Mouse (Mus musculus): ENCODE results near the gene Slc25a22. TPM values are rescaled to one million over a fixed set of nuclear protein-coding genes. Genes with fewer than 3 reads are reported as not detected.

Slc25a22 gene
- 6.2 to 14.8 TPM (median 7.4 TPM) in 3 replicates for total RNA-seq (2017)

DNA sequence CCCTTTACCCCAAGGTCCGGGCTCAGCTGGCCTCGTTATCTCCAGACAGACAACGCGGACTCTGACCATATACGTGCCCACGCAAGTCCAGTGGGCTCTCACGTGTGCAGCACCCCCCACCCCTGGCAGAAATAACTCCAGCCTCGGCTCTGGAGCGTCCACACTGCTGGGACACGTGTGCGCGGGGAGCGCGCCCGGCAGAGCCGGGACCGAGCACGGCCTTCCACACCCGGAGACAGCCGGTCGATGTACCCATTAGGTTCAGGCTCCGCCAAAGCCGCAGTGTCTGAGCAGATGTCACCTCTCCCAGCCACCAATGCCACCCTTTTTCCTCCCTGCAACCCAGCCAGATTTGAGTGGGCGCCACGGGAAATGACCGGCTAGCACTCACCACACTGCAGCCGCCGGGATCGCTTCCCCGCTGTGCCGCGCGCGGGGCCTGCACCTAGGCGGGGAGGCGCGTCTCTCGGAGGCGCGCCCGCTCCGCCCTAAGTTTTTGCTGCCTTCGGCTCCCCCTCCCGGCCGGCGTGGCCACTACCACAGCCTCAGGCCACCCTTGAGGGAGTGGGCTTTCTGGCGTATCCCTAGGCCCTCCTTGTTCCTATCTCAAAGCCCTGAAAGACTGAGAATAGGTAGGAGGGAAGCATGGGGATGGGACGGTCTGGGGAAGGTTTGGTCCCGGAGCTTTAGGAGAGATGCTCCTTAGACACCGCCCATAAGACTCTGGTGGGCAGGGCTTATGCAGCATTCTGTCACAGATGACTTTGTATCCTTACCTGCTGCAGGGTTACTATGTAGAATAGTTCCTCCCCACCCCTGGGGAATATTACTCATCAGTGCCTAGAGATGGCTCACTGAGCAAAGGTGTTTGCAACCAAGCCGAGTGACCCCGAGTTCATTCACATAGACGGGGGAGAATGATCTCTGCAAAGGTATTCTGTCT lies at the start of gene Slc25a22:
Slc25a22 (minus strand) TSS at position 715 of the 943 bp plus-strand sequence.
- peak; percentile 33 for ATAC-seq (replicated peaks; ENCODE audit: insufficient number of reproducible peaks, low FRiP score, low TSS enrichment, poor library complexity, severe bottlenecking)

DNA sequence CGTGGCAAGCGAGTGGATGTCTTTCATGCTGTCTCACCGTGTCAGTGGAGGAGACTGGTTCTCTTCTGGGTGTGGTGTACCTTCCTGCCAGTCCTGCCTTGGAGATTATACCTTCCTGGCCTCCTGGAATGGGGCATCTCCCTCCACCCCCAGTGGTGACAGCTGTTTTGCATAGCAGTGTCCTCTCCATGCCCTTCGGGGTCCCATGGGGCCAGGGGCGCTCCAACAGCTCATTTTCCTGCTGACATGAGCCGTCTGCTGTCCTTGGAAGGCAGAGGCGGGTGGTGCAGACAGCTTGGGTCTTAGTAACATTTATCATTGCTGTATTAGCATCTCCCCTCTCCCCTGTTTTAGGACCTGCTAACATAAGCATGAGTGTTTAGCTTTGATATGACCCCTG lies 49.4 kb upstream of the Slc25a22 start:
- no peak for ATAC-seq (replicated peaks; ENCODE audit: insufficient number of reproducible peaks, low FRiP score, low TSS enrichment, poor library complexity, severe bottlenecking)

DNA sequence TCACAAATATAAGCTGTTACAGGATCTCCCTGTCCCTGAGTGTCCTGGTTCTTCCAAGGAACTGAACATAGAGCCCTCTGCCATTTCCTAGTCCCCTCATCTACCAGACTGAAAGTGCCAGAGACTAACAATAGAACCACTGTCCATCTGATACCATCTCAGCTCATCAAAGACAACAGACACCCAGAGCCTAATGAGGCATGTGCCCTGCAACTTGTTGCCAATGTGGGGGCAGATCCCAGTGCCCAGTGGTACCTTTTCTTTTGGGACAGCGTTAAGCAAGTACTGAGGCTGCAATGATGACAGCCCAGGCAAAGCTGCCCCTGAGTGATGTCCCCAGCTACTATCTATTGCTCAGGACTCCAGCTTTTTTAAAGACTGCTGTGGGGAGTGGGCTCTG lies 48.5 kb upstream of the Slc25a22 start:
- ATAC-seq (replicated peaks; ENCODE audit: insufficient number of reproducible peaks, low FRiP score, low TSS enrichment, poor library complexity, severe bottlenecking), result no peak

DNA sequence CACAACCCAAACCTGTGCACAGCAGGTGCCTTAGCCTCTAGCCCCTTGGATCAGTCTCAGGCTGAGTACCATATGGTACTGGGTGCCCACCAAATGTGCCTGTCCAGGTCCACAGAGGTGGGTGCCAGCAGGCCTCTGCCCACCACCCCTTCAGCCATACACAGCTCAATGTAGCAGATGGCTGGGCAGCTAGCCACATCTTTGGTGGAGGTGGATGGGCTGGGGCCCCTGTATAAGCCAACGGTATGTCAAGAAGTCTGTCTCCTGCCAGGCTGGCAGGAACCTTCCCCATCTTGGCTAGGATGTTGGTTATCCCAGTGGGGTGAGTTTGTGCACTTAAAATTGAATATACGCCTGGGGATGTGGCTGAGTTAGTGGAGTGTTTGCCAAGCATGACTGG lies 47.9 kb upstream of the Slc25a22 start:
- ATAC-seq (replicated peaks; ENCODE audit: insufficient number of reproducible peaks, low FRiP score, low TSS enrichment, poor library complexity, severe bottlenecking), result no peak

DNA sequence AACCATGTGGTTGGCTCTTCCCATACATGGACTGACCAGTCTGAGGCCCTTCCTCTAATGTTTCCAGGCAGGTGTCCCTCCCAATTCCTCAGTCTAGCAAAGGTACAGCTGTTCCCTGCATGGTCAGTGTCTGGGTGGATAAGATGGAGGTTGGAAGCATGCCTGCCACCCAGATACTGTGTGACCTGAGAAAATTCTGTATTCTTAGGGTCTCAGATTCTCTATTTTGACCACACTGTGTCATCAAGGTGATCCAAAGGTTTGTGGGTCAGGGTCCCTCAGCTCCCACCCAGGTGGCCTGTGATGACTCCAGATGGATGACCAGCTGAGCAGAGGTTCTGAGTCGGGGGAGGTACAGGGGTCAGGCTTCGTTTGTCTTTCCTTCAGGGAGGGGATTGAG lies 47.5 kb upstream of the Slc25a22 start:
- ATAC-seq (replicated peaks; ENCODE audit: insufficient number of reproducible peaks, low FRiP score, low TSS enrichment, poor library complexity, severe bottlenecking), result no peak

DNA sequence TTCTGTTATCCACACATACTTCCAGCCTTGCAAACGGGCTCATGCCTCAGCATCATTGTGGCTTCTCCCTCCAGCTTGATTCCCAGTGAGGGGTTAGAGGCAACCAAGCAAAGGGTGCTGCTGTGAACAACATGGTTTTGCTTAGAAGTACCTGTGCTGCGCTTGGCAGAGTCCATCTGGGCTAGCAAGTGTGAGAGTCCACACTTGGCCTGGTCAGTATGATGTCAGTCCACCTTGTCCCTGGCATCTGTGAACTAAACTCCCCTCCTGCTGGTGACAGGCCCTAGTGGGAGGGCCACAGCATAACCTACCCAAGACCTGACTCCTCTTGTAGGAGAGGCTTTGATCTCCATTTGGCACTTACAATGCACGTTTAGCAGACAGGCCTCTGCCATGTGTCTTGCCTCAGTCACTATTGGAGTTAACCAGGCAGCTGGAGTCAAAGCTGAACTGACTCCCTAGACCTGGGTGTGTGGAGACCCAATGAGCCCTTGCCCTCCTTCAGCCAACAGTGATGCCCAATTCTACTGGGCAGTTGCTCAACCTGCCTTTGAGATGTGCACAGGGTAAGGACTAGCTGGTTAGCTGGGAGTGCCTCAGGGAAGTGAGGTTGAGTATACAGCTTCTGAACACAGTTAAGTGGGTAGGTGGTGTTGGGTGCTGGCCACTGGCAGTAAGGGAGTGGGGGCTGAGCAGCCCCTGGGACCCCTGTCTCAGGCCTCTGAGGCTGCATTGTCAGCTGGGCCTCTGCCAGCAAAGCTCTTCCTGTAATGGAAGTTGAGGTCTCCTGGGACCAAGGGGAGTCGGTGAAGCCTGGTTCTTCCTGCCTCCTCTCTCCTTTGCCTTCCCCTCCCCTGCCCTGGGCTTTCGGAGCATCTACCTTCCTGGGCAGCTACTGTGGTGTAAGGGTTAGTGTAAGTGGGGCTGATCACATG lies 46.8 kb upstream of the Slc25a22 start:
- ATAC-seq (replicated peaks; ENCODE audit: insufficient number of reproducible peaks, low FRiP score, low TSS enrichment, poor library complexity, severe bottlenecking), result no peak

DNA sequence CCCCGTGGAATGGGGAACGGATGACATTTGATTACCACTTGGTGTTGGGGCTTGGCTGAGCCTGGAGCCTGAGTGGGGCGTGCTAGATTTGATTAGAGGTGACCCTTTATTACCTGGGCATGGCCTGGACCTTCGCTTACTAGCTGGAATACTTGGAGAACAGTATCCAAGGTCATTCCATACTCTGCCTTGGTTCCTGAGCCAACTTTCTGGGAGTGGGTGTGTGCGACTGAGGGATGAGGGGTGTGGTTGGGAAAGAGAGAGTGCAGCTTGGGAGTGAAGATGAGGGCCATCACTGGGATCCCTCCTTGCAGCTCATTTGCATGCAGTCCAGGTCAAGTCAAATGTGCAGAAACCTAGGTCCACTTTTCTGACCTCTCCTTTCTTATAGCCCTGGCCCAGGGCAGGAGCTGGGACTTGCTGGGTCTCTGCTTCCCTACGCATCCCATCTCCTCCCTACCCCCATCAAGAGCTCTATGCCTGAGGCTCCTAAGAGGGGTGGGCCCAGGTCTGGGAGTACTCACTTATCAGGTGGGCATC lies 45.5 kb upstream of the Slc25a22 start:
- no peak for ATAC-seq (replicated peaks; ENCODE audit: insufficient number of reproducible peaks, low FRiP score, low TSS enrichment, poor library complexity, severe bottlenecking)

DNA sequence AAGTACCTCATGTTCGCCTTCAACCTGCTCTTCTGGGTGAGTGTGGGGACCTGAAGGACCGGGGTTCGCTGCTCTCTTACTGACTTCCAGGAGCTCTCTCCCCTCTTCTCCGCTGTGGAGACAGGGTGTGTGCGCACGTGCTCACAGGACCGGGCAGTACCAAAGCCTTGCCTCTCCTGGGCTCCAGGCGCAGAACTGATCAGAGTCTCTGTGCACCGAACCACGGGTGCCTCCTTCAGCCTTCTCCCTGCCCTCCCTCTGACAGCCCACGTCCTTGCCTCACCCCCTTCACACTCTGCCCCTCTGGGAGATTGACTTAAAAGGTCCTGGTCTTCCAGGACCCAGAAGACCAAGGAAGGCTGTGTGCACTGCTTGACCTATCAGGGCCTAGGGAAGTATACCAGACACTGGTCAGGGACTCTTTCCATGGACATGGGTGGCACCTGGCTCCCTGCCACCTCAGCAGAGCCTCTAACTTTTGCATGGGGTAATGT lies 44.9 kb upstream of the Slc25a22 start:
- no peak for ATAC-seq (replicated peaks; ENCODE audit: insufficient number of reproducible peaks, low FRiP score, low TSS enrichment, poor library complexity, severe bottlenecking)

DNA sequence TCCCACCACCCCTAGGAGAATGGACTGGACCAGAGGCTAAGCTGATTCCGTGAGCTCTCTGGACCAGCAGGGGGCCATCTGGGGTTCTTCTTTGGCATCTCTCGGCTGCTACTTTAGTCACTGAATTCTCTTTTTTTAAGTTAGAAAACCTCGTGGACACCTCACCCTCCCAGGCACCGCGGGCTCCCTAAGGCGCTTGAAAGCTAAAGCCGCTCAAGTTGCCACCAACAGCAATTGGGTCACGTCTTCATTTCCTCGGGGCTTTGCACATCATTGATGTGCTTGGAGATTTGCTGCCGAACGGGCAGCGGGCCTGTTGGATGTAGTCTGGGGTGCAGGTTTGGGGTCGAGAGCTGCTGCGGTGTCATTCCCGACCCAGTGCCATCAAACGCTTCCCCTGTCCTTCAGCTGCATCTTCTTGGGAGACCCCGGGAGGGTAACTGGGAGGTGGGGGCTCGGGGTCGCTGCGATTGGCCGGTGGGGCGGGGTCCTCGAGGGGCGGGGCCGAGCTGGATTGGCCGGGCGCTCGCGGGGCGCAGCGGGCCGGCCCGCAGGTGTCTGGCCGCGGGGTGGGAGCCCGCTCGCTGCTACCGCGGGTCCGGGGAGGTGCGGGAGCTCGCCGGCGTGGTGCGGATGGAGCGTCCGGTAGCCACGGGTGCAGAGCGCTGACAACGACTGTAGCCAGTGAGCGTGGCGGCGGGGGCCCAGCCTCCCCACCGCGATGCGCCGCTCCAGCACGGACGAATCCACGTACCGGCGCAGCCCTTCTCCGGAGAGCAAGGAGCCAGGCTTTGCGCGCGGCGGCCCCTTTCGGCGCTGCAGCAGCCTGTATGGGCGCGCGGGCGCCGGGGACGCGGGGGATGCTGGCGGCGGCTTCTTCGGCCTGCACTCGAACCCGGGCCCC lies 44.1 kb upstream of the Slc25a22 start:
- ATAC-seq (replicated peaks; ENCODE audit: insufficient number of reproducible peaks, low FRiP score, low TSS enrichment, poor library complexity, severe bottlenecking), result no peak

DNA sequence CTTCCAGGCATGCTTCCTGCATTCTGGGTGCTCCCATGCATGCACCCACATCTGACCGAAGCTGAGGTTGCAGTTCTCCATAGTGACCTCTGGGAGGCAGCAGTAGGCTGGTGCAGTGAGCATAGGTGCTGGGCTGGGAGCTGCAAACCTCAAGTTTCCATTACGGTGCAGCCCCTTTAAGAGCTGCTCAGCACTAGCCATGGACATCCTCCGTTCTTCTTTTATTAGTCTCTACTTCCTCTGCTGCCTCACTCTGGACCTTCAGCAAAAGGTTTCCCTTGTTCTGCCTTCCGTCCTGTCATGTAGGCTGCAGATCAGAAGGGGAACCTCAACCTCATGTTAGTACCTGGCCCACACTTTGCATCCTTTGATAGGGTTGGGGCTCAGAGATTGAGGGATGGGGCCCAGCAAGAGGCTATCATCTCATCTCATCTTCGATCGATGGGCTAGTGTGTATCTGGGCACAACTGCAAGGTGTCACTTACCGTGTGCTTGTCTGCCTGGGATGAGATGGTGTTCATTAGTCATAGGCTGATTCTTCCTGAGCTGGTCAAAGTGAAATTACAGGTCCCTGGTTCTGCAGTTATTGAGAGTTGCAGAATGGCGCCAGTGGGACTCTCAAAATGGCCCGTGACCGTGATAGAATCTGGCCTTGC lies 43.3 kb upstream of the Slc25a22 start:
- peak; percentile 83 for ATAC-seq (replicated peaks; ENCODE audit: insufficient number of reproducible peaks, low FRiP score, low TSS enrichment, poor library complexity, severe bottlenecking)

DNA sequence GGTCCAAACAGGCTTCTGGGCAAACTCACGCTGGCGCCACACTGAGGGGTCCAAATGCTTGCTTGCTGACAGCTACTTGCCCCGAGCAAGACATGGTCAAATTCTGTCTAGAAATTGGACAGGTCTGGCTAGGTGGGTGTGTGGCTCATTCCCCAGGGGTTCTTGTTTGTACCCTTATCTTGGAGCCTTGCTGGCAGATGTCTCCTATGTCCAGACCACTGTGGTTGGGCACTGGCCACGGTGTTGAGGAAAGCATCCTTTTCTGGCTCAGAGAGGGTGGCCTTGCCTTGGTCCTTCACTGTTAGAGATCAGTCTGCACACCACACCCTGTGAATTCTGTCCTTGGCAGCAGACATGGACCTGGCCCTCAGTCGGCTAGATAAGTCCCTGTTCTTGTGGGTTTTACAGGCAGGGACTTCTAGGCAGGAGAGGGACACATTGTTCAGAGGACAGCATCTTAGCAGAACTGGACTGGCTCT lies 40.6 kb upstream of the Slc25a22 start:
- ATAC-seq (replicated peaks; ENCODE audit: insufficient number of reproducible peaks, low FRiP score, low TSS enrichment, poor library complexity, severe bottlenecking), result no peak

DNA sequence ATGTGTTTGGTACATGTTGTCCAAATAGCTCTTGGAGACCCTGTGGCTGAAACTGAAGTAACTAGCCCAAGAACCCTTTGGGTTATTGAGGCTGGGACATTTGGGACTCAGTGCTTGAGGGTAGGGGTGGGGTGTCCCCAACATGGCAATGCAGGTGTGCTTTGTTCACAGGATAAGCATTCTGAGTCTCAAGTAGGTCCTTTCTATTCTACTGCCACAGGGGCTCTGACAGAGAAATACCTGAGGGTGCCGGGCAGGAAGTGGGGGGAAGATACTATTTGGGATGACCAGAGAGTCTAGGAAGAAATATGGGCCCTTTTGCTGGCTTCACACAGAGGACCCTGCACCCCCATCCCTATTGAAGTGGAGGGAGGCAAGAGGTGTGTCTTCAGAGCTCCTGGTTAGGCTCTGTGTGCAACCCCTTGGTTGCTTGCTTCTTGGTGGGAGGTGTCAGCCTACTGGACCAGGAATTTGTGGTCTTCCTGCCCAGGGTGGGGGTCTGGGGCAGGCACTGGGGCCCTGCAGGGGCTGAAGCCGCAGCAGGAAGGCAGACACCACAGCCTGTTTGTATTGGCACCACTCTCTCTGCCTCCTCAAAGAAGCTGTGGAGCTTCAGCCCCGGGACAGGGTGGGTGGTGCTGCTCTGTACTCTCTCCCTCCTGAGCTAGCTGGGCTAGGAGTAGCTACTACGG lies 40.0 kb upstream of the Slc25a22 start:
- ATAC-seq (replicated peaks; ENCODE audit: insufficient number of reproducible peaks, low FRiP score, low TSS enrichment, poor library complexity, severe bottlenecking), result no peak

DNA sequence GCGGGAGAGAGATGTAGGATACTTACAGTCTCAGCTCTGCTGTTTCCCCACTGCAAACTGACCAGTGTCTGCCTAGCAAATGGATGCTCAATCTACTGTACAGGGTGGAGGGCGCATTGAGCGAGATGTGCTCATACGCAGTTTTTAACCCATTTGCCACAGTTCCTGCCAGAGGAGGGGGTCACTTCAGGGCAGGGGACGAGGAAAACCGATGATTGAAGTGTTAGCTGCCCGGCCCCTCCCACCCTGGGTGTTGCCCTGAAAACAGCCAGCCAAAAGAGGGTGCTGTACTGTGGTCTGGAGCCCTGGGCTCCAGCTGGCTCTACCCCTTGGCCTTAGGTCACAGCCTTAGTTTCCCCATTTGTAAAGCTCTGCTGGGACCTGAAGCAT lies 39.3 kb upstream of the Slc25a22 start:
- no peak for ATAC-seq (replicated peaks; ENCODE audit: insufficient number of reproducible peaks, low FRiP score, low TSS enrichment, poor library complexity, severe bottlenecking)

DNA sequence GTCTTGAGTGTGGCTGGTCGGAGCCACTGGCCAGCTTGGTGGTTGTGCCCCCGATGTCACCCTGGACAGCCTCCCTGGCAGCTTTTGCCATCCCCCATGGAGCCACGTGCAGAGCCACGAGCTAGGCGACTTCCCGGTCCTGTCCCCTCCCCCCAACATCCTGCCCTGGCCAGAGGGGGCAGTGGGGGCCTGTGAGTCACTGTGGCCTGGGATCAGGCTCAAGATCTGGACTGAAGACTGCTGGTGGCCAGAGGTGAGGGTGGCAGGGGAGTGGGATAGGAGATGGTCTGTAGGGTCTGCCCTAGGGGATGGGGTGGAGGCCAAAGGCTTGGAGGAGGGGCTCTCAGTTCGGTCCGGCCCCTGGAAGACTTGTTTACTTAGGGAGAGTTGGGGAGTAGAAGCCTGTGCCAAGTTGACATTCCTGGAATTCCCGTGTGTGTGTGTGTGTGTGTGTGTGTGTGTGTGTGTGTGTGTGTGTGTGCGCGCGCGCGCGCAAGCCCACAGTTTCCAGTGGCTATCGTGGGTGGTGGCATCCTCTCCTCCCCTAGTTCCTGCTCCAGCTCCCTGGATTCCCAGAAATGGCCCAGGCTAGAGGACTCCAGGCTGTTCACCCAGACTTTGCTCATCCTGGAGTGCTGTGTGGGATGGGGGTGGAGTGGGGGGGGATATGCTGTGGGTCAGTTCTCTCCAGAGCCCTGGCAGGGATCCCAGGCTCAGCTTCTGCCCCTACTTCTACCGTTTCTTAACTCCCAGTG lies 38.7 kb upstream of the Slc25a22 start:
- no peak for ATAC-seq (replicated peaks; ENCODE audit: insufficient number of reproducible peaks, low FRiP score, low TSS enrichment, poor library complexity, severe bottlenecking)

DNA sequence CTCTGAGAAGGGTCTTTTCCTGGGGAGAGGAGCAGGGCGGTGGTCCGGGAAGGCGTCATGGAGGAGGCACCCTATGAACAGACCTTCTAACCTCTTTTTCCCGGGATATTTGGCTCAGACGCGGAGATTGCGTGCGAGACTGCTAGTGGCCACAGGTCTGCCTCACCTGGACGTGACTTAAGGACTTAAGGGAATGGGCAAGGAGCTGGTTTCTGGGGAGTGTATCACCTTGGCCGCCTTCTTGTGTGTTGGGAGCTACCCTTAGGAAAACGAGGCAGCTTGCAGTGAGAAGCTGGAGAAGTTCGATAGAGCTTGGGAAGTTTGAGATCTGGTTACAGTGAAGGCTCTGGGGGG lies 38.1 kb upstream of the Slc25a22 start:
- ATAC-seq (replicated peaks; ENCODE audit: insufficient number of reproducible peaks, low FRiP score, low TSS enrichment, poor library complexity, severe bottlenecking), result no peak

DNA sequence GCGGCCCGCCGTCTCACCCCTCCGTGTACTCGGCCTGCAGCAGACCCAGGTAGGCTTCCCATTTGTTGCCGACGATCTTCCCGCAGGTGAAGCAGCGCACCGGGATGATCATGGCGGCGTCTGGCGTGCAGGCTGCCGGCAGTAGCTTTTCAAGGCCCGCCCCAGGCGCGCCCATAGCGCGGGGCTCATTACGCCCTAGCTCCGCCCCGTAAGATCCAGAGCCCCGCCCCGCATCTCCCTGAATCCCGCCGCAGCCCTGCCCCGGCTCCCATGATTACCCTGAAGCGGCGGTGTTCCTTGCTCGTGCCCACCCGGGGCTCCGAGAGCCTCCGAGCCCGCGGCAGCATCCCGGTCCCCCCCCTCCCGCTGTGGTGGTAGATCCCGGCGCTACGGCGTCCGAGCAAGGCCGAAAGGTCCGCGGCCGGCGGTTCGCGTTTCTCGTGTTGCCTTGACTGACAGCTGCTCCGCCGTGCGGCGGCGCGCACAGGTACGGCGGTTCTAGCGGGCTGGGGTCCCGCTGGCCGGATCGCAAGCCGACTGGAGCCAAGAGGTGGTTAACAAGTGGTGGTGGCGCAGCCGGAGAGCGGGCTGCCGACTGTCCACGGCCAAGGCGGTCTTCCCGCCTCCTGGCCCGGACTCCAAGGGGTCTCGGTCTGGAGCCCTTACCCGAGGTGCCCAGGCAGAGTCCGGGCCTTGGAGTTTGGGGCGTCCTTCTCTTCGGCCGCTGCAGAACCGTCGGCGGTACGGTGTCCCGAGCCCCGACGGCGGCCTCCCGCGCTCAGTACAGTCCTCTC lies 37.5 kb upstream of the Slc25a22 start, which contains the start of the genes Polr2l and Tspan4:
Polr2l (minus strand) TSS at position 122 of the 794 bp plus-strand sequence.
Tspan4 (plus strand) TSS at position 230 of the 794 bp plus-strand sequence.
- peak; percentile 62; the same call in 1 of the 2 replicates for ATAC-seq (replicated peaks; ENCODE audit: insufficient number of reproducible peaks, low FRiP score, low TSS enrichment, poor library complexity, severe bottlenecking)

Measured in monocyte, adult 5-6 weeks (primary cell).